Mouse (Mus musculus): ENCODE measurements around the gene Ttc22. TPM values are rescaled to one million over a fixed set of nuclear protein-coding genes. Genes with fewer than 3 reads are reported as not detected.

The Ttc22 gene
- polyA plus RNA-seq, 1 experiment from 2014 or later, result 1.7 TPM

DNA sequence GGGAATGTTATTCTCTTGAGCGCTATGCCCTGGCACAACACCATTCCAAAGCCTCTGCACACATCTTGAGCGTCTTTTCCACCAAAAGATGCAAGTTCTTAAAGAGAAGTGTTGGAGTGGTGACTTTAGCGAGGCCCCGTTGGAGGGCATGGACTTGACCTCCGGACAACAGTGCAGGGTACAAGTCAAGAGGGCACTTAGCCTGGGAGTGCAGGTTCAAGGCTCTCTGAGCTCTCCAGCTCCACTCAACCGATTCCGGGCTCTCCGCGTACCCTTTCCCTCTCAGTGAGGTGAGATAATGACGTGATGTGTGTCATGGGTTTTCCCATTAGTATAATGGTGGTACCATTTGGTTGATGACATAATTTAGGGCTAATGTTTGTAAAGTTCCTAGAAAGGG, 2.0 kb downstream of the Ttc22 start:
- Histone ChIP-seq H3K4me2 (ENCODE audit: low read depth, low read length) (no peak overlapping the region), H3K4me1 (ENCODE audit: control insufficient read depth, insufficient read depth, low read length) (no peaks in the 10 kb centered on the region), H3K27me3 (ENCODE audit: control insufficient read depth, insufficient read depth, low read length) (peaks cover 21% of the 10 kb centered on the region), H3K36me3 (ENCODE audit: control insufficient read depth, insufficient read depth, low read length) (no peaks in the 10 kb centered on the region), H3K4me3 (ENCODE audit: low read depth, low read length) (no peak overlapping the region), H3K9ac (replicated peaks; ENCODE audit: low read depth, low read length) (no peak overlapping the region), H3K27ac (ENCODE audit: low read depth, low read length) (no peak overlapping the region), H3K9me3 (ENCODE audit: control insufficient read depth, low read length) (no peaks in the 10 kb centered on the region)
- ATAC-seq (ENCODE audit: low read depth), result no peak
- WGBS, result 94% methylated on average over 10 of the region's 10 CpGs

DNA sequence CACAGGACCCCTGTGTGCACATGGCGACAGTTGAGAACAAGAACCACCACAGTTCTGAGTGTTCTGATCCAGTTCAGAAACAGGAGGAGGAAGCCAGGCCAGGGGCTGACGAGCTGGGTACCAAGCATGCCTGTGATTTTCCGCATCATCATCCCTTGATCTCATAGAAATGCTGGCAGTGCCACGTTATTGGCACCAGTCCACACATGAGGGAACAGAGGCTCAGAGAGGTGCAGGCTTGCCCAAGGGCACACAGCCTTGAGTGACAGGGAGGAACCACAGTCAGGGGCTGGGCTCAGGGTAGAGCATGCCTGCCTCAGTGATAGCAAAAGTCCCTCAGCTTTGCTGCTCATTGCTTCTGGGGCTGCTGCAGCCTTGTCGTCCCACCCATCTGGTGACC, 5.6 kb downstream of the Ttc22 start:
- peaks cover 9% of the 10 kb centered on the region for H3K27me3 ChIP-seq (ENCODE audit: control insufficient read depth, insufficient read depth, low read length)
- H3K4me2 ChIP-seq (ENCODE audit: low read depth, low read length), result no peak overlapping the region
- no peak overlapping the region for H3K9ac ChIP-seq (replicated peaks; ENCODE audit: low read depth, low read length)
- no peak overlapping the region for H3K27ac ChIP-seq (ENCODE audit: low read depth, low read length)
- H3K4me3 ChIP-seq (ENCODE audit: low read depth, low read length), result no peak overlapping the region
- no peaks in the 10 kb centered on the region for H3K36me3 ChIP-seq (ENCODE audit: control insufficient read depth, insufficient read depth, low read length)
- 74% methylated on average over 5 of the region's 5 CpGs for WGBS
- peaks cover 9% of the 10 kb centered on the region for H3K4me1 ChIP-seq (ENCODE audit: control insufficient read depth, insufficient read depth, low read length)
- no peaks in the 10 kb centered on the region for H3K9me3 ChIP-seq (ENCODE audit: control insufficient read depth, low read length)
- no peak for ATAC-seq (ENCODE audit: low read depth)

DNA sequence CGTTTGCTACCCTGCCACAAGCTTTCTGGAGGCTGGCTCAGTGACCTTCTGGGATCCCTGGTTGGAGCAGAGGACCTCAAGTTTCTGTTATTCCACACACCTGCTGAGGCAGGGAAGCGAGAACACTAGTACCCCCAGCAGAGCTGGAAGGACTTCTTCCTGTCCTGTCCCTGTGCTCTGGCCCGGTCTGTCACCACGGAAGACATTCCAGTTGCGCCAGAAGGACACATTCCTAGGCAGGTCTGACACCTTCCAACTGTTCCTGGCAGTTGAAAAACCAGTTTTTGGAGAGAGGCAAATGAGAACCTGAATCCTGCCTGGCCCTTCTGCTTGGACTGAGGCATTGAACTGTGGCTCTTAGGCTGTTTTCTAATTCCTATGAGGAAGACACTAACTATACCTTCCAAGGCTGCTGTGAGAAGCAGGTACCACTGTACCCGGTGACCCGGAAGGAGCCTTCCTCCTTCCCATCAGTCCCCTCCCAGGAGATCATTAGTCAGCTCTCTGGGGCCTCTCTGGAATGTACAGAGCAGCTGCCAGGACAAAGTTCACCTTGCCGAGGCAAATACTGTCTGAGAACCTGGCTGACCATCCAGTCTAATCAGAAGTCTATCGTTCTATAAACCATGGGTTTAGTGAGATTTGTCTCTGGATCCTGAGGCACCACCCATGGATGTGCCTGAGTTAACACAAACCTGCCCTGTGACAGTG, 6.6 kb downstream of the Ttc22 start:
- no peak for ATAC-seq (ENCODE audit: low read depth)
- Histone ChIP-seq H3K27ac (ENCODE audit: low read depth, low read length) (no peak overlapping the region), H3K4me3 (ENCODE audit: low read depth, low read length) (no peak overlapping the region), H3K27me3 (ENCODE audit: control insufficient read depth, insufficient read depth, low read length) (no peaks in the 10 kb centered on the region), H3K4me2 (ENCODE audit: low read depth, low read length) (no peak overlapping the region), H3K9ac (replicated peaks; ENCODE audit: low read depth, low read length) (no peak overlapping the region), H3K9me3 (ENCODE audit: control insufficient read depth, low read length) (no peaks in the 10 kb centered on the region), H3K4me1 (ENCODE audit: control insufficient read depth, insufficient read depth, low read length) (peaks cover 11% of the 10 kb centered on the region), H3K36me3 (ENCODE audit: control insufficient read depth, insufficient read depth, low read length) (no peaks in the 10 kb centered on the region)
- WGBS, result 62% methylated on average over 9 of the region's 9 CpGs

DNA sequence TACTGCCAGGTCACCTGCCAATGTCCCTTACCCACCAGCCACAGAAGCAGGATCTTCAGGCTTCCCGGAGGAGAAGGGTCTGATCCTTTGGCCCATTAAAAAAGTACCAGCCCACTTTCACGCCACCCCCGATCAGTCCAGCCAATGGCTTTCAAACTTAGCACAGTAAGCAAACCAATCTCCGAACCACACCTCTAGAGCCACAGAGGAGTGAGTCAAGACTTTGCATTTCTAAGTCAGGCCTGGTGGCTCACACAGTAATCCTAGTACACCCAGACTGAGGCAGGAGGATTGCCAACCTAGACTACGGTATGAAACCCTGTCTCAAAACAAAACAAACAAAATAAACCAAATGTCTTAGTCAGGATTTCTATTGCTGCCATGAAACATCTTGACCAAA, 7.1 kb downstream of the Ttc22 start:
- Histone ChIP-seq H3K9ac (replicated peaks; ENCODE audit: low read depth, low read length) (no peak overlapping the region), H3K4me1 (ENCODE audit: control insufficient read depth, insufficient read depth, low read length) (peaks cover 17% of the 10 kb centered on the region), H3K4me3 (ENCODE audit: low read depth, low read length) (no peak overlapping the region), H3K36me3 (ENCODE audit: control insufficient read depth, insufficient read depth, low read length) (no peaks in the 10 kb centered on the region), H3K4me2 (ENCODE audit: low read depth, low read length) (no peak overlapping the region), H3K27ac (ENCODE audit: low read depth, low read length) (no peak overlapping the region), H3K9me3 (ENCODE audit: control insufficient read depth, low read length) (no peaks in the 10 kb centered on the region), H3K27me3 (ENCODE audit: control insufficient read depth, insufficient read depth, low read length) (no peaks in the 10 kb centered on the region)
- ATAC-seq (ENCODE audit: low read depth), result no peak
- WGBS, result 78% methylated on average over 5 of the region's 5 CpGs

DNA sequence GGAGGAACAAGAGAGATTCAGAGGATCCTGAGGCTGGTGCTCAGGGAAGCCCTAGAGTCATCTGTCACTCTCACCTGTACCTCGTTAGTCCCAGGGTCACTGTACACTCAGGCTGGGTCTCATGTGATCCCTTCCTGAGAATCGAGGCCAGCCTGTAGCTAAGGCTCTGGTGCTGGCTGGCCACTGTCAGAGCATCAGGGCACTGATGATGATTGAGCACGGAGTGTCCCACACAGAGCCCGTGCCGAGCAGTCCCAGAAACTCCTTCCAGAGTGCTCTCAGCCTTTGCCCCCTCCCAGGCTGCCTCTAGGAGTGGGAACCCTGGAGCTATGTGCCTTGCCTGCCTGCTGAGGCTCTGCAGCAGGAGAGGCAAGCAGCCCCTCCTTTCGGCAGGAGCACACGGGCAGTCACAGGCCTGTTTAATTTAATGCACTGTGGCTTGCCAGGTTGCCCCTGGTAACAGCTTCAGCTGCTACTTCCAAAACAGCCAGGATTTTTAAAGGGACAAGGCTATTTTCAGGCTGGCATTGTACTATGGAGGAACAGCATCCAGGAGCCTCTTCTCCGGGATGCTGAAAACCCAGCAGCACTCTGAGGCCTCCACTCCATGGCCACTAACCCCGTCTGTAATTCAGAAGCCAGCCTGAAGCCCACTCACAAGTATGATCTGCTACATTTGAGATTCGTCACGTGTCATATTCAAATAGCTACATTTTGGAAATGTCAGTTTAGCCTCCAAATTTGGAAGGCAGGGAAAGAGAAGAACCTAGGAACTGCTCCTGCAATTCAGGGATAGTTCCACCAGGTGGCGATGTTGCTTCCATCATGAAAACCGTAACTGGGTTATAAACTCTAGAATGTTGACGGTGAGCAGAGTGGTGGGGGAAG, 8.3 kb downstream of the Ttc22 start:
- Histone ChIP-seq H3K27me3 (ENCODE audit: control insufficient read depth, insufficient read depth, low read length) (no peaks in the 10 kb centered on the region), H3K27ac (ENCODE audit: low read depth, low read length) (peak overlapping the region; percentile 67), H3K9ac (replicated peaks; ENCODE audit: low read depth, low read length) (peak overlapping the region; percentile 17; the same call in 1 of the 2 replicates), H3K9me3 (ENCODE audit: control insufficient read depth, low read length) (no peaks in the 10 kb centered on the region), H3K4me3 (ENCODE audit: low read depth, low read length) (no peak overlapping the region), H3K4me1 (ENCODE audit: control insufficient read depth, insufficient read depth, low read length) (peaks cover 20% of the 10 kb centered on the region), H3K36me3 (ENCODE audit: control insufficient read depth, insufficient read depth, low read length) (no peaks in the 10 kb centered on the region), H3K4me2 (ENCODE audit: low read depth, low read length) (no peak overlapping the region)
- 14% methylated on average over 14 of the region's 14 CpGs for WGBS
- ATAC-seq (ENCODE audit: low read depth), result peak; percentile 71

DNA sequence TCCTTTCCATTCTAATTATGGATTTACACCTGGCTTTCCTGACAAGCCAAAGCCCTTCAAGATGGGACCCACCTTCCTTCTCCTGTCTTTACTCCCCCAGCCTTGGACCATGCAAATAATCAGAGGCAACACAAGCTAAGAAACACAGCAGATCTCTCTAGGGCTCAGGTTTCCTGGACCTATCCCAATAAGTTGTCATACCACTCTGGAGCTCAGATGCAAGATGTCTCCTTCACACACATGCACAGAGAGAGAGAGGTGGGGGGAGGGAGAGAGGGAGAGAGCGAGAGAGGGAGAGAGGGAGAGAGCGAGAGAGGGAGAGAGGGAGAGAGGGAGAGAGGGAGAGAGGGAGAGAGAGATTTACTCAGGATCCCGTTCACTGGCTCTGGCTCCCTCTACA, 10.1 kb downstream of the Ttc22 start:
- peaks cover 20% of the 10 kb centered on the region for H3K4me1 ChIP-seq (ENCODE audit: control insufficient read depth, insufficient read depth, low read length)
- no peak overlapping the region; the same call in 1 of the 2 replicates for H3K27ac ChIP-seq (ENCODE audit: low read depth, low read length)
- H3K27me3 ChIP-seq (ENCODE audit: control insufficient read depth, insufficient read depth, low read length), result no peaks in the 10 kb centered on the region
- no peak overlapping the region for H3K9ac ChIP-seq (replicated peaks; ENCODE audit: low read depth, low read length)
- no peak for ATAC-seq (ENCODE audit: low read depth)
- WGBS, result 56% methylated on average over 1 of the region's 3 CpGs
- no peaks in the 10 kb centered on the region for H3K36me3 ChIP-seq (ENCODE audit: control insufficient read depth, insufficient read depth, low read length)
- no peaks in the 10 kb centered on the region for H3K9me3 ChIP-seq (ENCODE audit: control insufficient read depth, low read length)
- H3K4me3 ChIP-seq (ENCODE audit: low read depth, low read length), result no peak overlapping the region
- no peak overlapping the region for H3K4me2 ChIP-seq (ENCODE audit: low read depth, low read length)

DNA sequence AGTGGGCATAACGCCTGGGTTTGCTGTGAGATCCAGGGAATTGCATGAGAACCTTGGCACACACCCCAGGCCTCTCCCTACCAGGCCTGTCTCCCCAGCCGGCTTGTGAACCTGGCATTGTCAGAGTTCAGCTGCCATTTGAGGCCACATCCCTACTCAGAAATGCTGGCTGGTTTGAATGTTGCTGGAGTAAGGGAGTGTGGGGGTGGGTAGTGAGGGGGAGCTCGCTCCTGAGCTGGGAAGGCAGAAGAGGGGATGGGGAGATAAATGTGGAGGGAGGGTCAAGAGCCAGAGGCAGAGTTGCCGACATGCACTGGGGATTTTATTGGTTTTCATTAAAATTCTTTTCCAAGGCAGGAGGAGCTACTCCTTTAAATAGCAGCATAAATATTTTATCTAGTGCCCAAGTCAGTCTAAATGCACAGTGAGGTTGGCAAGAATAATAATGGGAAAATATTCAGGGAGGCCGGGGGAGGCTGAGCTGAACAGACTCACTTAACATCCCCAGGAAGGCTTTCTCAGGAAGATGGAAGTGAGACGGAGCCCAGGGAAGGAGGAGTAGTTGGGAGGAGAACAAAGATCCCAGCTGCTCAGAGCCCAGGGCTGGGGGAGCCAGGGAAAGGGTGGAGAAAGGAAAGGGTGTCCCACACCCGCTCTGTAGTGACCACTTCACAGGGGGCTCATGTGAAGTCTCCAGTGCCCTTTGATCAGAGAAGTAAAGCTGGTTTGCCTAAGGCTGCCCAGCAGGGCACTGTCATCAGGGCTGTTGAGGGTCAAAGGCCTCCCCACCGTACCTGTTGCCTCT, 11.3 kb downstream of the Ttc22 start:
- Histone ChIP-seq H3K4me3 (ENCODE audit: low read depth, low read length) (no peak overlapping the region), H3K4me1 (ENCODE audit: control insufficient read depth, insufficient read depth, low read length) (peaks cover 20% of the 10 kb centered on the region)
- ATAC-seq (ENCODE audit: low read depth), result peak; percentile 68

DNA sequence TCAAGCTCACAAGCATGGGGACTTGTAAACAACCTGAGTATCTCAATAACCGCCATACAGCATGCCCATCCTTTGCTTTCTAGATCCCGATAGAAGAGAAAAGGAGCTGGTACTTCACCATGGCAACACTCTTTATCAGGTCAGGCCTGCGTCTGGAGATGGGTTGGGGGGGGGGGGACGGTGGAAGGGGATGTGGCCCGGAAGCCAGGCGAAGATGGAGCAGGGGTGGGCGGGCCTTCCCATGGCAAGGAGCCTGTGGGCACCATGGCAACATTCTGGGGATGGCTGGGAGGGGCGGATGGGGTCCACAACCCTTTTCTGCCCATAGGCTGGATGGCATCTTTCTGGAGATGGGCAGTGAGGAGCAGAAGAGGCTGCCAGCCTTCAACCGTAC, 11.9 kb downstream of the Ttc22 start:
- Histone ChIP-seq H3K36me3 (ENCODE audit: control insufficient read depth, insufficient read depth, low read length) (no peaks in the 10 kb centered on the region), H3K9me3 (ENCODE audit: control insufficient read depth, low read length) (no peaks in the 10 kb centered on the region), H3K4me3 (ENCODE audit: low read depth, low read length) (no peak overlapping the region), H3K27ac (ENCODE audit: low read depth, low read length) (peak overlapping the region; percentile 81), H3K9ac (replicated peaks; ENCODE audit: low read depth, low read length) (no peak overlapping the region; the same call in 1 of the 2 replicates), H3K4me1 (ENCODE audit: control insufficient read depth, insufficient read depth, low read length) (peaks cover 20% of the 10 kb centered on the region), H3K27me3 (ENCODE audit: control insufficient read depth, insufficient read depth, low read length) (no peaks in the 10 kb centered on the region), H3K4me2 (ENCODE audit: low read depth, low read length) (peak overlapping the region; percentile 15; the same call in 1 of the 2 replicates)
- no peak for ATAC-seq (ENCODE audit: low read depth)
- WGBS, result 36% methylated on average over 9 of the region's 9 CpGs

More for the DNA sequence above, 11.3 kb downstream of the Ttc22 start:
- no peaks in the 10 kb centered on the region for H3K27me3 ChIP-seq (ENCODE audit: control insufficient read depth, insufficient read depth, low read length)
- H3K9ac ChIP-seq (replicated peaks; ENCODE audit: low read depth, low read length), result 0 out of 2 replicates have a peak overlapping the region, but pooled peaks have one; percentile 11
- no peaks in the 10 kb centered on the region for H3K9me3 ChIP-seq (ENCODE audit: control insufficient read depth, low read length)
- WGBS, result 15% methylated on average over 8 of the region's 8 CpGs
- no peaks in the 10 kb centered on the region for H3K36me3 ChIP-seq (ENCODE audit: control insufficient read depth, insufficient read depth, low read length)
- peak overlapping the region; percentile 81 for H3K27ac ChIP-seq (ENCODE audit: low read depth, low read length)
- H3K4me2 ChIP-seq (ENCODE audit: low read depth, low read length), result peak overlapping the region; percentile 15; the same call in 1 of the 2 replicates

Measured in neural tube, embryonic 14.5 days (tissue).